Mouse (Mus musculus) left cerebral cortex, adult 9 months (tissue): ENCODE measurements around the gene Pcca.
"Not testable (repeated sequence)": the region's sequence is repeated elsewhere in the genome, so short reads cannot be mapped to it uniquely, and the experiment has no call there.

Experiments used
- DNase-seq, 2 experiments: peaks; one replicate each; pipeline ENCODE4 v3.0.0; 2022; ENCODE audit warnings: low spot score in 2 of 2

Gene Pcca

GRCm38 (mm10) chr14:122560893-122561452, 26.8 kb downstream of the Pcca start:
- DNase-seq, result not testable (repeated sequence)

GRCm38 (mm10) chr14:122570862-122571261, 36.7 kb downstream of the Pcca start:
- DNase-seq, result no peak

GRCm38 (mm10) chr14:122574064-122574751, 40.1 kb downstream of the Pcca start:
- DNase-seq, result no peak

GRCm38 (mm10) chr14:122577816-122578215, 43.7 kb downstream of the Pcca start:
- no peak for DNase-seq

- no peak for DNase-seq
Measured at GRCm38 (mm10) chr14:122582057-122582456, 47.9 kb downstream of the Pcca start.

- no peak for DNase-seq
Measured at GRCm38 (mm10) chr14:122582491-122583077, 48.5 kb downstream of the Pcca start.

- not testable (repeated sequence) for DNase-seq
Measured at GRCm38 (mm10) chr14:122584087-122584486, 50.0 kb downstream of the Pcca start.

- DNase-seq, result no peak
Measured at GRCm38 (mm10) chr14:122586942-122587341, 52.8 kb downstream of the Pcca start.

- no peak for DNase-seq
Measured at GRCm38 (mm10) chr14:122597534-122597933, 63.4 kb downstream of the Pcca start.

GRCm38 (mm10) chr14:122598802-122599201, 64.7 kb downstream of the Pcca start:
- no peak for DNase-seq

- DNase-seq, result no peak
Measured at GRCm38 (mm10) chr14:122599839-122600238, 65.7 kb downstream of the Pcca start.

GRCm38 (mm10) chr14:122602701-122603100, 68.6 kb downstream of the Pcca start:
- no peak for DNase-seq

GRCm38 (mm10) chr14:122606499-122606898, 72.4 kb downstream of the Pcca start:
- DNase-seq, result no peak

GRCm38 (mm10) chr14:122607456-122607855, 73.3 kb downstream of the Pcca start:
- no peak for DNase-seq

GRCm38 (mm10) chr14:122608323-122608722, 74.2 kb downstream of the Pcca start:
- DNase-seq, result no peak

GRCm38 (mm10) chr14:122611035-122611434, 76.9 kb downstream of the Pcca start:
- DNase-seq, result no peak

GRCm38 (mm10) chr14:122612317-122612716, 78.2 kb downstream of the Pcca start:
- DNase-seq, result no peak

GRCm38 (mm10) chr14:122617656-122618055, 83.5 kb downstream of the Pcca start:
- DNase-seq, result no peak

GRCm38 (mm10) chr14:122633416-122633815, 99.3 kb downstream of the Pcca start:
- DNase-seq, result no peak

GRCm38 (mm10) chr14:122636601-122637000, 102.5 kb downstream of the Pcca start:
- no peak for DNase-seq

GRCm38 (mm10) chr14:122637798-122638555, 103.9 kb downstream of the Pcca start:
- no peak for DNase-seq

GRCm38 (mm10) chr14:122639168-122639720, 105.1 kb downstream of the Pcca start:
- DNase-seq, result no peak
